14 mouse cellular contexts compared by ENCODE assay signal in genomic region chr1:131228225-131228624, GRCm38 (mm10). TPM values are rescaled to one million over a fixed set of nuclear protein-coding genes. Genes with fewer than 3 reads are reported as not detected.
DNase-seq lines count a peak whose midpoint lies in the region; ATAC-seq and TF ChIP-seq lines count a peak whose summit lies in the region.
"Had no signal": no experiment of that assay in that cellular context is flagged by ENCODE, and none has a peak within 500 bp of the region (broad histone marks: within the 10 kb centered on the region; RNA-seq: fewer than 3 reads in every experiment).

No protein-coding gene starts in this region.

- peak overlapping the region; percentile 12 to 80; a peak in 3 of 4 replicates for H3K27ac ChIP-seq in heart, embryonic 14.5 days (replicated peaks in 1 of 2; ENCODE audit: control insufficient read depth in 1 of 2, insufficient read depth in 1 of 2, low read depth in 2 of 2, low read length in 2 of 2)
- no peak overlapping the region for H3K27ac ChIP-seq in liver, embryonic 14.5 days
- H3K27ac ChIP-seq in cortical plate, adult 2 months (ENCODE audit: insufficient read depth, low read length): no peak overlapping the region
- H3K27ac ChIP-seq: embryonic facial prominence, embryonic 13.5 days; forebrain, embryonic 15.5 days had no signal

- intact Hi-C loops in heart, postnatal 36 days (cut with DNase I): no loop called here

- DNase-seq in heart, postnatal 36 days: no peak
- no peak for DNase-seq in liver, embryonic 14.5 days (ENCODE audit: low read depth in 3 of 3, low spot score in 3 of 3)
- DNase-seq in liver (no peak), ES-CJ7 (ENCODE audit: low read depth, low spot score) (peak; percentile 34)
- DNase-seq: cerebellum, postnatal 10 days; gastrocnemius, postnatal 36 days; kidney, adult 8-10 months had no signal

- H3K4me2 ChIP-seq in heart, embryonic 14.5 days (ENCODE audit: low read length): peak overlapping the region; percentile 52
- H3K4me2 ChIP-seq in liver, embryonic 14.5 days (ENCODE audit: low read depth): no peak overlapping the region
- H3K4me2 ChIP-seq: embryonic facial prominence, embryonic 13.5 days; forebrain, embryonic 15.5 days had no signal

- peak; percentile 43; the same call in 1 of the 2 replicates for ATAC-seq in heart, embryonic 14.5 days (ENCODE audit: insufficient number of reproducible peaks, insufficient read depth, low FRiP score, low read depth)
- no peak for ATAC-seq in liver, embryonic 14.5 days (ENCODE audit: insufficient read depth)
- no peak for ATAC-seq in granulocyte monocyte progenitor cell, adult 5-6 weeks (replicated peaks; ENCODE audit: poor library complexity, severe bottlenecking)
- ATAC-seq: activated CD4-positive, CD25-positive, alpha-beta regulatory T cell, adult 4 months; forebrain, embryonic 15.5 days had no signal

- no peak for TF ChIP-seq POLR2A in cortical plate, adult 2 months (IDR thresholded peaks at IDR 0.05; ENCODE audit: extremely low read depth, insufficient read depth, low read length)

- H3K4me1 ChIP-seq in heart, embryonic 14.5 days (ENCODE audit: control insufficient read depth in 2 of 2, insufficient read depth in 2 of 2, low read length in 2 of 2): peaks cover 25 to 34% of the 10 kb centered on the region in 2 experiments
- H3K4me1 ChIP-seq in liver, embryonic 14.5 days (replicated peaks; ENCODE audit: control insufficient read depth in 2 of 2, insufficient read depth in 2 of 2, low read length in 1 of 2): no peaks in the 10 kb centered on the region
- H3K4me1 ChIP-seq in cortical plate, adult 2 months (ENCODE audit: control insufficient read depth, insufficient read depth, low read length): no peaks in the 10 kb centered on the region; the same call in 1 of the 2 replicates
- H3K4me1 ChIP-seq: embryonic facial prominence, embryonic 13.5 days; forebrain, embryonic 15.5 days had no signal

- H3K9ac ChIP-seq in heart, embryonic 14.5 days (ENCODE audit: low read length): peak overlapping the region; percentile 8; the same call in 1 of the 2 replicates
- H3K9ac ChIP-seq in liver, embryonic 14.5 days (replicated peaks): no peak overlapping the region
- H3K9ac ChIP-seq: embryonic facial prominence, embryonic 13.5 days; forebrain, embryonic 15.5 days had no signal

- H3K4me3 ChIP-seq in heart, embryonic 14.5 days (ENCODE audit: control insufficient read depth in 1 of 2, insufficient read depth in 1 of 2, low read depth in 1 of 2, low read length in 2 of 2): peak overlapping the region in 1 of 2 experiments; percentile 3; a peak in 1 of 4 replicates
- H3K4me3 ChIP-seq in liver, embryonic 14.5 days (ENCODE audit: insufficient read depth in 1 of 2, low read depth in 2 of 2, low read length in 2 of 2): no peak overlapping the region
- no peak overlapping the region for H3K4me3 ChIP-seq in cortical plate, adult 2 months (ENCODE audit: insufficient read depth, low read length)
- H3K4me3 ChIP-seq: embryonic facial prominence, embryonic 13.5 days; forebrain, embryonic 15.5 days had no signal

- H3K36me3 ChIP-seq in heart, embryonic 14.5 days (ENCODE audit: control insufficient read depth, insufficient read depth, low read length): no peaks in the 10 kb centered on the region
- H3K36me3 ChIP-seq in liver, embryonic 14.5 days (replicated peaks; ENCODE audit: control insufficient read depth, insufficient read depth, low read depth): no peaks in the 10 kb centered on the region
- H3K36me3 ChIP-seq: embryonic facial prominence, embryonic 13.5 days; forebrain, embryonic 15.5 days; G1E had no signal

- no peaks in the 10 kb centered on the region for H3K27me3 ChIP-seq in heart, embryonic 14.5 days (ENCODE audit: control insufficient read depth, insufficient read depth, low read length)
- H3K27me3 ChIP-seq in liver, embryonic 14.5 days (ENCODE audit: control insufficient read depth, insufficient read depth, low read length): no peaks in the 10 kb centered on the region
- H3K27me3 ChIP-seq: embryonic facial prominence, embryonic 13.5 days; forebrain, embryonic 15.5 days had no signal

- no peaks in the 10 kb centered on the region for H3K9me3 ChIP-seq in heart, embryonic 14.5 days (ENCODE audit: control insufficient read depth, low read length)
- H3K9me3 ChIP-seq in liver, embryonic 14.5 days (ENCODE audit: control insufficient read depth, low read length): no peaks in the 10 kb centered on the region
- H3K9me3 ChIP-seq: embryonic facial prominence, embryonic 13.5 days; forebrain, embryonic 15.5 days; G1E had no signal

- TF ChIP-seq EP300 in liver, embryonic 14.5 days (IDR thresholded peaks at IDR 0.05; ENCODE audit: low read depth): no peak

- 14% methylated on average over 7 of the region's 7 CpGs for WGBS in heart, embryonic 14.5 days
- WGBS in liver, embryonic 14.5 days (ENCODE audit: insufficient replicate concordance): 41% methylated on average over 7 of the region's 7 CpGs

- TF ChIP-seq CTCF in liver, embryonic 14.5 days (IDR thresholded peaks at IDR 0.05; ENCODE audit: low read depth): peak; percentile 42
- 0 out of 2 replicates have a peak, but pooled peaks have one; percentile 11 for TF ChIP-seq CTCF in cortical plate, adult 2 months (IDR thresholded peaks at IDR 0.05; ENCODE audit: extremely low read depth, insufficient read depth, low read length)

RNA-seq across cellular contexts. Expression of gene Rassf5, which starts 16.8 kb away (rescaled TPM):
- polyA plus RNA-seq in heart, embryonic 14.5 days (2014; fragmentation: Nextera tagmentation; extraction: Ambion mirVana): 10.7 and 19.3 TPM in 2 replicates
- total RNA-seq in heart, postnatal 36 days (2021): 1 to 10 TPM; 1.7 to 1.8 TPM
- 2.1 TPM in 2 replicates for polyA plus RNA-seq in liver, embryonic 14.5 days (2012; rRNA removed)
- polyA plus RNA-seq in liver, embryonic 14.5 days (2014; fragmentation: Nextera tagmentation; extraction: Ambion mirVana): 3.6 and 3.7 TPM in 2 replicates
- polyA plus RNA-seq in cortical plate, adult 2 months (2012; rRNA removed): 14.7 TPM in 2 replicates
- 48.5 and 59.1 TPM in 2 replicates for total RNA-seq in granulocyte monocyte progenitor cell, adult 5-6 weeks (2014; fragmentation: Nextera tagmentation)
- 48.9 and 52.7 TPM in 2 replicates for total RNA-seq in granulocyte monocyte progenitor cell, adult 5-6 weeks (2017)

RNA-seq across cellular contexts. Expression of gene Ikbke, which starts 51.2 kb away (rescaled TPM):
- polyA plus RNA-seq in heart, embryonic 14.5 days (2014; fragmentation: Nextera tagmentation; extraction: Ambion mirVana): 2.3 and 2.6 TPM in 2 replicates
- 1 to 10 TPM in 1 of 2 experiments, under 1 TPM in 1; 0.89 to 1.6 TPM for total RNA-seq in heart, postnatal 36 days (2021)
- 6.1 and 6.4 TPM in 2 replicates for polyA plus RNA-seq in liver, embryonic 14.5 days (2012; rRNA removed)
- polyA plus RNA-seq in liver, embryonic 14.5 days (2014; fragmentation: Nextera tagmentation; extraction: Ambion mirVana): 4.9 and 5.7 TPM in 2 replicates
- 1.7 and 1.9 TPM in 2 replicates for polyA plus RNA-seq in cortical plate, adult 2 months (2012; rRNA removed)
- 57.6 and 57.9 TPM in 2 replicates for total RNA-seq in granulocyte monocyte progenitor cell, adult 5-6 weeks (2014; fragmentation: Nextera tagmentation)
- total RNA-seq in granulocyte monocyte progenitor cell, adult 5-6 weeks (2017): 26.2 and 31.7 TPM in 2 replicates

Comparison
In these comparisons a context has a peak if more than half of its experiments do, and no peak if none do; other contexts are left out.
1. H3K27ac ChIP-seq: peak in heart, embryonic 14.5 days (2 of 2); none in liver, embryonic 14.5 days (single experiment) and cortical plate, adult 2 months (single experiment).